Mouse (Mus musculus) heart, adult 2 months (tissue): ENCODE results near the gene Grik4. TPM values are rescaled to one million over a fixed set of nuclear protein-coding genes. Genes with fewer than 3 reads are reported as not detected.
A peak's percentile ranks its signal among the peaks of the same experiment; 100 is the strongest.

ENCODE experiments used
- DNase-seq, 2 experiments: peaks; one replicate each; pipeline ENCODE4 v3.0.0; 2021
- H3K27ac ChIP-seq: fragments of 200-600 bp; 2 replicates; pipeline ENCODE4 v1.8.1; 2022
- H3K27me3 ChIP-seq: fragments of 200-500 bp; 2 replicates; pipeline ENCODE4 v1.6.1; 2012; ENCODE audit warnings: mild to moderate bottlenecking, low read length, inconsistent platforms, mixed read lengths; ENCODE audit not compliant: control insufficient read depth, insufficient read depth
- H3K36me3 ChIP-seq: fragments of 200-500 bp; 2 replicates; pipeline ENCODE4 v1.6.1; 2012; ENCODE audit warnings: low read length, inconsistent platforms; ENCODE audit not compliant: control insufficient read depth, insufficient read depth
- H3K4me1 ChIP-seq: fragments of 200-500 bp; 2 replicates; pipeline ENCODE4 v1.6.1; 2011; ENCODE audit warnings: low read length; ENCODE audit not compliant: control insufficient read depth, insufficient read depth
- H3K4me3 ChIP-seq: fragments of 200-600 bp; 2 replicates; pipeline ENCODE4 v1.8.1; 2022
- H3K79me2 ChIP-seq: fragments of 200-500 bp; replicated peaks from 2 replicates; pipeline ENCODE4 v1.6.1; 2012; ENCODE audit warnings: mild to moderate bottlenecking, inconsistent platforms, low read length, moderate library complexity, mixed read lengths; ENCODE audit not compliant: control insufficient read depth, insufficient read depth
- H3K9ac ChIP-seq: fragments of 200-500 bp; 2 replicates; pipeline ENCODE4 v1.6.1; 2012; ENCODE audit warnings: low read depth, mild to moderate bottlenecking, control low read depth, inconsistent platforms, low read length, mixed read lengths
- CTCF ChIP-seq: fragments of 200-600 bp; IDR thresholded peaks from 2 replicates; pipeline ENCODE4 v1.8.1; 2022; ENCODE audit warnings: antibody characterized with exemption, mild to moderate bottlenecking, moderate library complexity
- EP300 ChIP-seq: fragments of 200-500 bp; IDR thresholded peaks from 2 replicates; pipeline ENCODE4 v1.6.1; 2011; ENCODE audit warnings: low read depth, low read length, control low read depth; ENCODE audit not compliant: insufficient read depth
- POLR2A ChIP-seq: fragments of 200-500 bp; IDR thresholded peaks from 2 replicates; pipeline ENCODE4 v1.6.1; 2011; ENCODE audit warnings: mild to moderate bottlenecking, low read depth, low read length, control low read depth; ENCODE audit not compliant: insufficient read depth
- WGBS: fragments of 180-500 bp; shearing (Covaris S2); methylation state at CpG from one replicate; pipeline ENCODE4 v1.1.7; 2018; 5-methylcytosine and 5-hydroxymethylcytosine counted together
- intact Hi-C: fragments of 180-260 bp; cut with DNase I; formaldehyde crosslinking; loops from one replicate; pipeline ENCODE4 v1.15.1; 2025
- polyA plus RNA-seq: library from polyadenylated mRNA; depleted of rRNA; stranded (reverse); fragments of >200 nt; gene quantifications from 2 replicates; pipeline ENCODE4 v1.2.3, GENCODE M21; 2012
- total RNA-seq, 2 experiments: library from RNA; stranded (reverse); gene quantifications; 2 replicates each; pipeline ENCODE4 v1.2.3; 2021

Grik4 gene
- total and polyA plus RNA-seq, 3 experiments: 0.02 to 0.09 TPM; not detected in 1

GRCm38 (mm10) chr9:42920190-42920589, 24.1 kb downstream of the Grik4 start:
- TF ChIP-seq CTCF (no peak), POLR2A (no peak), EP300 (no peak)
- intact Hi-C loops: no loop called here
- H3K36me3 ChIP-seq: no peaks in the 10 kb centered on the region
- H3K4me1 ChIP-seq: no peaks in the 10 kb centered on the region
- 50% methylated on average over 7 of the region's 7 CpGs for WGBS
- no peak for DNase-seq
- no peaks in the 10 kb centered on the region for H3K79me2 ChIP-seq
- no peaks in the 10 kb centered on the region for H3K27me3 ChIP-seq
- no peak overlapping the region for H3K9ac ChIP-seq
- no peak overlapping the region for H3K27ac ChIP-seq
- H3K4me3 ChIP-seq: no peak overlapping the region

GRCm38 (mm10) chr9:42917911-42918310, 26.4 kb downstream of the Grik4 start:
- no peaks in the 10 kb centered on the region for H3K4me1 ChIP-seq
- H3K36me3 ChIP-seq: no peaks in the 10 kb centered on the region
- no peak overlapping the region for H3K9ac ChIP-seq
- no peak overlapping the region for H3K27ac ChIP-seq
- no peak overlapping the region for H3K4me3 ChIP-seq
- intact Hi-C loops: no loop called here
- TF ChIP-seq EP300 (no peak), POLR2A (no peak), CTCF (no peak)
- WGBS: 82% methylated on average over 7 of the region's 7 CpGs
- DNase-seq: no peak
- H3K27me3 ChIP-seq: no peaks in the 10 kb centered on the region
- no peaks in the 10 kb centered on the region for H3K79me2 ChIP-seq

- Histone ChIP-seq H3K27ac (no peak overlapping the region), H3K36me3 (no peaks in the 10 kb centered on the region), H3K27me3 (no peaks in the 10 kb centered on the region), H3K4me1 (peaks cover 1% of the 10 kb centered on the region; the same call in 1 of the 2 replicates), H3K4me3 (no peak overlapping the region), H3K79me2 (no peaks in the 10 kb centered on the region), H3K9ac (no peak overlapping the region)
- intact Hi-C loops: no loop called here
- no peak for DNase-seq
- TF ChIP-seq CTCF (no peak), POLR2A (no peak), EP300 (no peak)
- 50% methylated on average over 2 of the region's 2 CpGs for WGBS
Measured at GRCm38 (mm10) chr9:42913201-42913600, 31.1 kb downstream of the Grik4 start.

GRCm38 (mm10) chr9:42908657-42909313, 35.5 kb downstream of the Grik4 start:
- no peaks in the 10 kb centered on the region for H3K27me3 ChIP-seq
- no peak overlapping the region for H3K27ac ChIP-seq
- no peak for TF ChIP-seq POLR2A
- TF ChIP-seq CTCF: no peak
- TF ChIP-seq EP300: no peak
- WGBS: 31% methylated on average over 8 of the region's 8 CpGs
- H3K36me3 ChIP-seq: no peaks in the 10 kb centered on the region
- intact Hi-C loops: no loop called here
- DNase-seq: peak in 1 of 2 experiments; percentile 13
- no peak overlapping the region for H3K4me3 ChIP-seq
- H3K9ac ChIP-seq: no peak overlapping the region
- H3K4me1 ChIP-seq: peaks cover 1% of the 10 kb centered on the region; the same call in 1 of the 2 replicates
- H3K79me2 ChIP-seq: no peaks in the 10 kb centered on the region

GRCm38 (mm10) chr9:42906995-42907394, 37.3 kb downstream of the Grik4 start:
- no peak for DNase-seq
- Histone ChIP-seq H3K27me3 (no peaks in the 10 kb centered on the region), H3K4me1 (peaks cover 1% of the 10 kb centered on the region; the same call in 1 of the 2 replicates), H3K36me3 (no peaks in the 10 kb centered on the region), H3K79me2 (no peaks in the 10 kb centered on the region), H3K4me3 (no peak overlapping the region), H3K27ac (no peak overlapping the region), H3K9ac (no peak overlapping the region)
- 66% methylated on average over 3 of the region's 3 CpGs for WGBS
- intact Hi-C loops: no loop called here
- TF ChIP-seq POLR2A (no peak), CTCF (no peak), EP300 (no peak)

- WGBS: 35% methylated on average over 11 of the region's 11 CpGs
- Histone ChIP-seq H3K27me3 (peaks cover 9% of the 10 kb centered on the region), H3K9ac (no peak overlapping the region), H3K4me1 (no peaks in the 10 kb centered on the region), H3K36me3 (no peaks in the 10 kb centered on the region), H3K4me3 (no peak overlapping the region; the same call in 1 of the 2 replicates), H3K27ac (no peak overlapping the region), H3K79me2 (no peaks in the 10 kb centered on the region)
- DNase-seq: no peak
- intact Hi-C loops: no loop called here
- TF ChIP-seq EP300 (no peak), CTCF (no peak), POLR2A (no peak)
Measured at GRCm38 (mm10) chr9:42898091-42898591, 46.2 kb downstream of the Grik4 start.
